Mouse (Mus musculus) adrenal gland, adult (tissue): Measurements from ENCODE around the gene Itgam.

Experiments
- DNase-seq, 2 experiments: peaks; one replicate each; pipeline ENCODE4 v3.0.0; 2022 to 2023; ENCODE audit warnings: low spot score in 1 of 2; ENCODE audit not compliant: inconsistent age in 2 of 2

The Itgam gene

GRCm38 (mm10) chr7:128056917-128057444, 5.5 kb upstream of the Itgam start:
- no peak for DNase-seq

GRCm38 (mm10) chr7:128057860-128058259, 4.6 kb upstream of the Itgam start:
- no peak for DNase-seq

GRCm38 (mm10) chr7:128058576-128058975, 3.9 kb upstream of the Itgam start:
- DNase-seq, result no peak

GRCm38 (mm10) chr7:128059091-128059490, 3.3 kb upstream of the Itgam start:
- DNase-seq, result no peak

- DNase-seq, result no peak
Measured at GRCm38 (mm10) chr7:128063211-128063781, 856 bp downstream of the Itgam start.

- DNase-seq, result no peak
Measured at GRCm38 (mm10) chr7:128065547-128065946, 3.1 kb downstream of the Itgam start.

DNA sequence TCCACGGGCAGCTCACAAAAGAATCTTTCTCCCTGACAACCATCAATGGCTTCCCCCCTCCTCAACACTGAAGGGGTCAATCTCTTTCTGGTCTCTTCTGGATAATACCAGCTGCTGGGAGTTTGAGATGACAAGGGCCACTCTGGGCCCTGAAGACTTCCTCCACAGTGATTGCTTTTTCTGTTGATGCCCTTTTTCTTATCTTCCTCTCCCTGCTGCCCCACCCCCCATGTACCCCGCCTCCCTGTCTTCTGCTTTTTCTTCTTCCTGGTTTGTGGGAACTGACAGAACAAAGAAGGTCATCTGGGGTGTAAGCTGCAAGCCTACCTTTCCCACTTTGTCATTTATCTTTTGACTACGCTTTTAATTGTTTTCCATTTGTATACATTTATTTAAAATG, 5.4 kb downstream of the Itgam start:
- DNase-seq, result no peak

DNA sequence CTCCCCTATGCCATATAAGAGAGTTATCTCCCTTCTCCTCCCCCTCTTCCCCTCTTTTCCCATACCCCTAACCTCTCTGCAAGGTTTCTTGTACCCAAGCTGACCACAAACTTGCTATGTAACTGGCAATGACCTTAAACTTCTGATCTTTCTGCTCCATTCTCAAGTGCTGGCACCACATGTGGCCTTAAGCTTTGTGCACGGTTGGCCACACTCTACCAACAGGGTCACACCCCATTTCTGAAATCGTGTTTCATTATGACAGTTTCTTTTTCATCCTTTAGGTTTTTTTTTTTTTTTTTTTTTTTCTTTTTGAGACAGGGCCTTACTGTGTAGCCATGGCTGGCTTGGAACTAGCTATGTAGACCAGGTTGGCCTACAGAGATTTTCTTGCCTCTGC, 7.4 kb downstream of the Itgam start:
- no peak for DNase-seq

- DNase-seq, result no peak
Measured at GRCm38 (mm10) chr7:128071816-128072215, 9.4 kb downstream of the Itgam start.

DNA sequence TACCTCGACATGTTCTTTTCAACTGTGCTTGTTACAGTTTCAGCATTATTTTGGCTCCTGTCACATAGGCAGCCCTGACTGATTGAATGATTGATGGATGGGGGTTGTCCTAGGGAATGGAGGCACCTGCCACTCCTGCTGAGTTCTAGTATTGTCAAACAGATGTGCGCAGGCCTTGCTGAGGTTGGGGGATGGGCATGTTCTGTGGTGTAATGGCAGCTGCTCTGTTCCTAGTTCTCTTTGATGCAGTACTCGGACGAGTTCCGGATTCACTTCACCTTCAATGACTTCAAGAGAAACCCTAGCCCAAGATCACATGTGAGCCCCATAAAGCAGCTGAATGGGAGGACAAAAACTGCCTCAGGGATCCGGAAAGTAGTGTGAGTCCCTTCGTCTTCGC, 17.6 kb downstream of the Itgam start:
- DNase-seq, result no peak

- no peak for DNase-seq
Measured at GRCm38 (mm10) chr7:128089141-128089540, 26.7 kb downstream of the Itgam start.

DNA sequence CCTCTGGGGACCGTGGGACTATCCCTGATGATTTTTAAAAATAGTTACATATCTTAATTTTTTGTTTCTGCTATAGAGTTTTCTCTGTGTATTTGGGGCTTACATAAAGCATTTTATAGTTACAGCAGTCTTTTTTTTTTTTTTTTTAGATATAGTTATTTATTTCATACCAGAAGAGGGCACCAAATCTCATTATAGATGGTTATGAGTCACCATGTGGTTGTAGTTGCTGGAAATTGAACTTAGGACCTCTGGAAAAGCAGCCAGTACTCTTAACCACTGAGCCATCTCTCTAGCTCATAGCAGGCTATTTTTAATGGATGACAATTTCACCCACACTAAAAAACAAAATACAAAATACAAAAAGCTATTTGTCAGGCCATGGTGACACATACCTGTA, 35.7 kb downstream of the Itgam start:
- no peak for DNase-seq

- DNase-seq, result peak in 1 of 2 experiments; percentile 42
Measured at GRCm38 (mm10) chr7:128100742-128101357, 38.4 kb downstream of the Itgam start.

GRCm38 (mm10) chr7:128105246-128105645, 42.8 kb downstream of the Itgam start:
- DNase-seq, result no peak

DNA sequence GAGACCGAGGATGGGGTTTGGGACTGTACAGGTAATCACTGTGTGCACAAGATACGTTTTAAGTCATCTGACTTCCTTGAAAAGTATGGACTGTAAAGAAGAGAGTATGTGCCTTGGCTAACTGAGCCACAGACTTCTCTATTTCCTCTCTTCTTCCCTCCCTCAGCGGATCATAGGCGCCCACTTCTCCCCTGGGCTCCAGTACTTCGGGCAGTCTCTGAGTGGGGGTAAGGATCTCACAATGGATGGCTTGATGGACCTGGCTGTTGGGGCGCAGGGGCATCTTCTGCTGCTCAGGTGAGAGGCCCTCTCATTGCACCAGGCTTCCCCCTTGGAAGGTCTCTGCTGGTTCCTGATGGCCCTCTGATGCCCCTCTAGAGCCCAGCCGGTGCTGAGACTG, 45.0 kb downstream of the Itgam start:
- DNase-seq, result no peak

- DNase-seq, result no peak
Measured at GRCm38 (mm10) chr7:128110314-128110713, 47.9 kb downstream of the Itgam start.

DNA sequence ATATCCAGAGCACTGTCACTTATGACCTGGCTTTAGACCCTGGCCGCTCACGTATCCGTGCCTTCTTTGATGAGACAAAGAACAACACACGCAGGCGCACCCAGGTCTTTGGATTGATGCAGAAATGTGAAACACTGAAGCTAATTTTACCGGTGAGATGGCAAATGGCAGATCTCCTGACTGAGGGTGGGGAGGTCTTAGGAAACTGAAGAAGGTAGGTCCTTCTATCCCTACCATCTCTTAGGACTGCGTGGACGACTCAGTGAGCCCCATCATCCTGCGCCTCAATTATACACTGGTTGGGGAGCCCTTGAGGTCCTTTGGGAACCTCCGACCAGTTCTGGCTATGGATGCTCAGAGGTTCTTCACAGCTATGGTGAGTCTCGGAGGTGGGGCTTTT, 49.7 kb downstream of the Itgam start:
- no peak for DNase-seq

GRCm38 (mm10) chr7:128114371-128115105, 52.1 kb downstream of the Itgam start:
- no peak for DNase-seq

- DNase-seq, result no peak
Measured at GRCm38 (mm10) chr7:128115211-128115958, 52.9 kb downstream of the Itgam start.

DNA sequence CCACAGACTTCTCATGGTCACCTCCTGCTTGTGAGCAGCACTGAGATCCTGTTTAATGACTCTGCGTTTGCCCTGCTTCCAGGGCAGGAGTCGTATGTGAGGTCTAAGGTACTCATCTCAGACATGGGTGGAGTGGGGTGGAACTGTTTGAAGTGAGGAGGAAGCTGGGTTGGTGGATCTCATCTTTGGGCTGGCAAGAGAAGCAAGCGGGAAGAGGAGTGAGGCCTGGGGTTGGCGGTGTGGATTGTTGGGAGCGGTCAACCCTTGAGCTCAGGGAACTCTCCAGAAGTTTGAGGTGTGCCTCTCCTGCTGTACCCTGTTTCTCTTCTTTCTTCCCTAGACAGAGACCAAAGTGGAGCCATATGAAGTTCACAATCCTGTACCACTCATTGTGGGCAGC, 54.0 kb downstream of the Itgam start:
- no peak for DNase-seq

DNA sequence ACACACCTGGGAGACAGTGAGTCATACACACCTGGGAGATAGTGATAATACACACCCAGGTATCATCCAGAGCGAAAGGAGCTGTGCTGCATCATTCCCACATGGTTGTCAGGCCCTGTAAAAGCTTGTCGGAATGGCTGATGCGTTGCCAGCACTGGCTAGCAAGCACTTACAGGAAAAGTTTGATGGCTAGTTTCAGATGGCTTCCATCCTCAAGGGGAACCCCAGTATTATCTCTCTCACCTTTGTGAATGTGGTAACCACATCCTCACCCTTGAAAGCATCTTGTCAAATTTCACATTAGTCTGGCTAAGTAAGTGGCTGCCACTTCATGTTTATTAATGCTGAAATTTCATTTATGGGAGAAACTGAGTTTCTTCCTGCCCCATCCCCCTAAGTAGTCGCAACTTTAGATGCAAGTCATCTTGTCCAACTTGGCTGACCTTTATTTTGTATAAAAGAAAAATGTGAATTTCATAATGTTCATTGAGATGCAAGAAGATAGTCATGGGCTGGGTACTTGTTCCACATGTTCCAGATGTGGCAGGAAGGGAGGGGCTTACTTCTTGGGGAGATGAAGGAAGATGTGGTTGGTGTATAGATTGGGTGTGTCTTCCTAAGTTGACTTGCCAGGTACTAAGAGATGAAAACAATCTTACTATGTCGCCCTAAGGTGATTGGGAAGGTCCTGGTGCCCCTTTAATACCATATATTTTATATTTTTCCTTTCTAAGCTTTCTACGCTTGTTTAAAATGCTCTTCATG, 57.5 kb downstream of the Itgam start:
- no peak for DNase-seq
